Comparison of ENCODE assay signal across 14 mouse cellular contexts in genomic region chr10:127348957-127349356, GRCm38 (mm10). TPM values are rescaled to one million over a fixed set of nuclear protein-coding genes. Genes with fewer than 3 reads are reported as not detected.
DNase-seq lines count a peak whose midpoint lies in the region; ATAC-seq and TF ChIP-seq lines count a peak whose summit lies in the region.
"Had no signal": no experiment of that assay in that cellular context is flagged by ENCODE, and none has a peak within 500 bp of the region (broad histone marks: within the 10 kb centered on the region; RNA-seq: fewer than 3 reads in every experiment).

No protein-coding gene starts in this region.

- no peak overlapping the region for H3K9ac ChIP-seq in ES-Bruce4 (ENCODE audit: low read depth, poor library complexity, severe bottlenecking)
- no peak overlapping the region for H3K9ac ChIP-seq in forebrain, embryonic 11.5 days (ENCODE audit: low read length)
- H3K9ac ChIP-seq: midbrain, embryonic 13.5 days had no signal

- no peak for TF ChIP-seq POLR2A in lung, adult 2 months (IDR thresholded peaks at IDR 0.05; ENCODE audit: borderline replicate concordance, extremely low read depth, low read depth, low read length)
- no peak for TF ChIP-seq POLR2A in ES-Bruce4 (IDR thresholded peaks at IDR 0.05; ENCODE audit: insufficient read depth, low read length)

- H3K4me2 ChIP-seq in forebrain, embryonic 11.5 days (ENCODE audit: low read depth, low read length, severe bottlenecking): no peak overlapping the region
- H3K4me2 ChIP-seq: midbrain, embryonic 13.5 days had no signal

- no peak for TF ChIP-seq EP300 in ES-Bruce4 (IDR thresholded peaks at IDR 0.05; ENCODE audit: insufficient read depth, low read depth, low read length)

- TF ChIP-seq CTCF in gastrocnemius, adult 2 months (IDR thresholded peaks at IDR 0.05): peak; percentile 40
- peak; percentile 24; the same call in 1 of the 2 replicates for TF ChIP-seq CTCF in lung, adult 2 months (IDR thresholded peaks at IDR 0.05; ENCODE audit: insufficient read depth, low read length)
- TF ChIP-seq CTCF in ES-Bruce4 (IDR thresholded peaks at IDR 0.05; ENCODE audit: low read depth, low read length): peak; percentile 71

- WGBS in lung, adult 2 months: 56% methylated on average over 4 of the region's 4 CpGs
- whole genome bisulfite sequencing in forebrain, embryonic 11.5 days: 72% methylated on average over 4 of the region's 4 CpGs

- no peaks in the 10 kb centered on the region for H3K9me3 ChIP-seq in ES-Bruce4 (replicated peaks; ENCODE audit: control insufficient read depth, insufficient read depth, low read length, poor library complexity, severe bottlenecking)
- no peaks in the 10 kb centered on the region for H3K9me3 ChIP-seq in forebrain, embryonic 11.5 days (ENCODE audit: control insufficient read depth, low read length)
- H3K9me3 ChIP-seq: midbrain, embryonic 13.5 days had no signal

- no peak overlapping the region for H3K27ac ChIP-seq in gastrocnemius, adult 2 months
- H3K27ac ChIP-seq in ES-Bruce4 (ENCODE audit: insufficient read depth, low read length): no peak overlapping the region
- H3K27ac ChIP-seq in forebrain, embryonic 11.5 days (ENCODE audit: low read depth, low read length): no peak overlapping the region
- H3K27ac ChIP-seq: midbrain, embryonic 13.5 days had no signal

- H3K36me3 ChIP-seq in ES-Bruce4 (ENCODE audit: control insufficient read depth, insufficient read depth, low read length, poor library complexity, severe bottlenecking): no peaks in the 10 kb centered on the region
- no peaks in the 10 kb centered on the region for H3K36me3 ChIP-seq in forebrain, embryonic 11.5 days (ENCODE audit: control insufficient read depth, insufficient read depth, low read length)
- H3K36me3 ChIP-seq: midbrain, embryonic 13.5 days had no signal

- peak; percentile 44; the same call in 1 of the 2 replicates for ATAC-seq in megakaryocyte progenitor cell, adult 5-6 weeks (replicated peaks; ENCODE audit: poor library complexity)
- no peak for ATAC-seq in forebrain, embryonic 11.5 days (replicated peaks; ENCODE audit: low FRiP score)
- ATAC-seq: midbrain, embryonic 13.5 days had no signal

- intact Hi-C loops in gastrocnemius, adult 2 months (cut with DNase I): no loop called here
- intact Hi-C loops in gastrocnemius, postnatal 14 days (cut with DNase I; ENCODE audit: low total_unique reads): no loop called here
- intact Hi-C loops in left cerebral cortex, postnatal 10 days (cut with DNase I): no loop called here

- H3K4me3 ChIP-seq in gastrocnemius, adult 2 months: no peak overlapping the region
- no peak overlapping the region for H3K4me3 ChIP-seq in lung, adult 2 months (replicated peaks; ENCODE audit: extremely low read depth, low read depth, low read length)
- H3K4me3 ChIP-seq in ES-Bruce4 (ENCODE audit: low read depth, low read length): no peak overlapping the region
- H3K4me3 ChIP-seq in forebrain, embryonic 11.5 days (ENCODE audit: low read depth, low read length): no peak overlapping the region
- H3K4me3 ChIP-seq: midbrain, embryonic 13.5 days had no signal

- H3K4me1 ChIP-seq in lung, adult 2 months (ENCODE audit: control insufficient read depth, insufficient read depth, low read length): no peaks in the 10 kb centered on the region
- no peaks in the 10 kb centered on the region for H3K4me1 ChIP-seq in ES-Bruce4 (ENCODE audit: control insufficient read depth, insufficient read depth, low read length)
- H3K4me1 ChIP-seq in forebrain, embryonic 11.5 days (replicated peaks; ENCODE audit: control insufficient read depth, insufficient read depth, low read length): peaks cover 2% of the 10 kb centered on the region; the same call in 1 of the 2 replicates

- H3K27me3 ChIP-seq in ES-Bruce4 (ENCODE audit: control insufficient read depth, insufficient read depth, low read length, poor library complexity, severe bottlenecking): no peaks in the 10 kb centered on the region
- no peaks in the 10 kb centered on the region for H3K27me3 ChIP-seq in forebrain, embryonic 11.5 days (ENCODE audit: control insufficient read depth, insufficient read depth, low read length)

- no peak for DNase-seq in gastrocnemius, adult 2 months
- no peak for DNase-seq in gastrocnemius, postnatal 14 days
- no peak for DNase-seq in lung, adult 2 months
- no peak for DNase-seq in lung, postnatal 10 days
- no peak for DNase-seq in left cerebral cortex, postnatal 10 days (ENCODE audit: extremely low spot score in 1 of 2, low spot score in 2 of 2)
- DNase-seq in forebrain, embryonic 11.5 days (ENCODE audit: low spot score): no peak
- DNase-seq: adrenal gland, adult 2 months; kidney, postnatal 25 days had no signal

RNA-seq across cellular contexts. Expression of gene Inhbe, which starts 5.3 kb away (rescaled TPM):
- not detected for total RNA-seq in gastrocnemius, adult 2 months (2021)
- not detected for total RNA-seq in gastrocnemius, postnatal 14 days (2021)
- polyA plus RNA-seq in lung, adult 2 months (2012; rRNA removed): 0.02 TPM in 1 of 2 replicates, not detected in the other
- polyA plus RNA-seq in ES-Bruce4 (2011; ENCODE audit: insufficient read depth, insufficient read length, low read depth, missing spikeins): not detected in 2 replicates
- 0.02 TPM in 1 of 2 replicates, not detected in the other for total RNA-seq in megakaryocyte progenitor cell, adult 5-6 weeks (2015)
- not detected in 2 replicates for total RNA-seq in megakaryocyte progenitor cell, adult 5-6 weeks (2017)
- under 1 TPM in 1 of 2 experiments, not detected in 1; 0.08 TPM for total RNA-seq in left cerebral cortex, postnatal 10 days (2021)
- polyA plus RNA-seq in forebrain, embryonic 11.5 days (2014; fragmentation: Nextera tagmentation; extraction: Ambion mirVana): 0.05 and 0.07 TPM in 2 replicates
- total RNA-seq: adrenal gland, adult 2 months; granulocyte monocyte progenitor cell, adult 5-6 weeks; hematopoietic stem cell, adult 5-6 weeks had no signal
- polyA plus RNA-seq: limb, embryonic 14.5 days; midbrain, embryonic 13.5 days had no signal

RNA-seq across cellular contexts. Expression of gene Gli1, which starts 7.2 kb away (rescaled TPM):
- total RNA-seq in gastrocnemius, adult 2 months (2021): 1 to 10 TPM in 1 of 2 experiments, under 1 TPM in 1; 0.70 to 1.2 TPM
- total RNA-seq in gastrocnemius, postnatal 14 days (2021): 1 to 10 TPM; 2.3 to 2.7 TPM
- 11.1 and 11.2 TPM in 2 replicates for polyA plus RNA-seq in lung, adult 2 months (2012; rRNA removed)
- 19.8 and 21.4 TPM in 2 replicates for polyA plus RNA-seq in ES-Bruce4 (2011; ENCODE audit: insufficient read depth, insufficient read length, low read depth, missing spikeins)
- not detected in 2 replicates for total RNA-seq in megakaryocyte progenitor cell, adult 5-6 weeks (2015)
- total RNA-seq in megakaryocyte progenitor cell, adult 5-6 weeks (2017): not detected in 2 replicates
- 1 to 10 TPM; 1.5 to 1.7 TPM for total RNA-seq in left cerebral cortex, postnatal 10 days (2021)
- 6.1 and 6.5 TPM in 2 replicates for polyA plus RNA-seq in forebrain, embryonic 11.5 days (2014; fragmentation: Nextera tagmentation; extraction: Ambion mirVana)
- total RNA-seq: granulocyte monocyte progenitor cell, adult 5-6 weeks; hematopoietic stem cell, adult 5-6 weeks had no signal

RNA-seq across cellular contexts. Expression of gene Inhbc, which starts 21.3 kb away (rescaled TPM):
- total RNA-seq in gastrocnemius, adult 2 months (2021): not detected
- total RNA-seq in gastrocnemius, postnatal 14 days (2021): not detected
- not detected in 2 replicates for polyA plus RNA-seq in lung, adult 2 months (2012; rRNA removed)
- not detected in 2 replicates for polyA plus RNA-seq in ES-Bruce4 (2011; ENCODE audit: insufficient read depth, insufficient read length, low read depth, missing spikeins)
- total RNA-seq in megakaryocyte progenitor cell, adult 5-6 weeks (2015): not detected in 2 replicates
- not detected in 2 replicates for total RNA-seq in megakaryocyte progenitor cell, adult 5-6 weeks (2017)
- total RNA-seq in left cerebral cortex, postnatal 10 days (2021): not detected
- polyA plus RNA-seq in forebrain, embryonic 11.5 days (2014; fragmentation: Nextera tagmentation; extraction: Ambion mirVana): not detected in 2 replicates
- total RNA-seq: granulocyte monocyte progenitor cell, adult 5-6 weeks; hematopoietic stem cell, adult 5-6 weeks had no signal
- polyA plus RNA-seq: limb, embryonic 14.5 days; midbrain, embryonic 13.5 days had no signal

RNA-seq across cellular contexts. Expression of gene Arhgap9, which starts 27.2 kb away (rescaled TPM):
- under 1 TPM; 0.89 to 0.99 TPM for total RNA-seq in gastrocnemius, adult 2 months (2021)
- total RNA-seq in gastrocnemius, postnatal 14 days (2021): 1 to 10 TPM; 1.3 to 2.1 TPM
- polyA plus RNA-seq in lung, adult 2 months (2012; rRNA removed): 18.2 and 19.2 TPM in 2 replicates
- polyA plus RNA-seq in ES-Bruce4 (2011; ENCODE audit: insufficient read depth, insufficient read length, low read depth, missing spikeins): 8.5 and 9.1 TPM in 2 replicates
- total RNA-seq in megakaryocyte progenitor cell, adult 5-6 weeks (2015): 37.1 and 38.0 TPM in 2 replicates
- 37.3 and 39.5 TPM in 2 replicates for total RNA-seq in megakaryocyte progenitor cell, adult 5-6 weeks (2017)
- under 1 TPM; 0.92 to 0.93 TPM for total RNA-seq in left cerebral cortex, postnatal 10 days (2021)
- polyA plus RNA-seq in forebrain, embryonic 11.5 days (2014; fragmentation: Nextera tagmentation; extraction: Ambion mirVana): 0.88 and 1.7 TPM in 2 replicates

RNA-seq across cellular contexts. Expression of gene R3hdm2, which starts 31.2 kb away (rescaled TPM):
- 100 to 1,000 TPM; 118 to 153 TPM for total RNA-seq in gastrocnemius, adult 2 months (2021)
- total RNA-seq in gastrocnemius, postnatal 14 days (2021): 10 to 100 TPM; 84.1 to 89.2 TPM
- polyA plus RNA-seq in lung, adult 2 months (2012; rRNA removed): 90.3 and 129 TPM in 2 replicates
- 107 and 122 TPM in 2 replicates for polyA plus RNA-seq in ES-Bruce4 (2011; ENCODE audit: insufficient read depth, insufficient read length, low read depth, missing spikeins)
- total RNA-seq in megakaryocyte progenitor cell, adult 5-6 weeks (2015): 61.4 and 90.3 TPM in 2 replicates
- 37.4 TPM in 2 replicates for total RNA-seq in megakaryocyte progenitor cell, adult 5-6 weeks (2017)
- 100 to 1,000 TPM; 288 to 322 TPM for total RNA-seq in left cerebral cortex, postnatal 10 days (2021)
- polyA plus RNA-seq in forebrain, embryonic 11.5 days (2014; fragmentation: Nextera tagmentation; extraction: Ambion mirVana): 34.7 and 44.6 TPM in 2 replicates
